Mouse (Mus musculus) brain, adult 2 months (tissue): Measurements from ENCODE around the gene Cabp4.

Source experiments
- DNase-seq: peaks from one replicate; pipeline ENCODE4 v3.0.0; 2011; ENCODE audit warnings: low read depth, low spot score

The Cabp4 gene

DNA sequence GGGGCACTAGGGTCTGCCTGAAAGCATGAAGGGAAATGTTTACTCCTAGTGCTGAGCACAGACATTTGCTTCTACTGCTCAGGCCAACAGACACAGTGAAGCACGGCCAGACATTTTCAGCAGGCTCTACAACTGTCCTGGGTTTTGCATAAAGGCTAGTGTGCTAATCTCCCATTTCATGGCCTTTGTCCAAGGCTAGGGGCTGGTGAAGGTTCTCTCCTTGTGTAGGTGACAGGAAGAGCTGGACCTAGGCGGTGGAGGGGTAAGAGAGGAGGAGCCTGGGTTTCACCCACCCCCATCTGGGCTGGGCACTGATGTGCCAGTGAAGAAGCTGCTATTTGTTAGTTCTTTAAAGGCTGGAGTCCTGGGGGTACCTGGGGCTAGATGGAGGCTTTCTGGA is 20.9 kb upstream of the Cabp4 start:
- DNase-seq = no peak

DNA sequence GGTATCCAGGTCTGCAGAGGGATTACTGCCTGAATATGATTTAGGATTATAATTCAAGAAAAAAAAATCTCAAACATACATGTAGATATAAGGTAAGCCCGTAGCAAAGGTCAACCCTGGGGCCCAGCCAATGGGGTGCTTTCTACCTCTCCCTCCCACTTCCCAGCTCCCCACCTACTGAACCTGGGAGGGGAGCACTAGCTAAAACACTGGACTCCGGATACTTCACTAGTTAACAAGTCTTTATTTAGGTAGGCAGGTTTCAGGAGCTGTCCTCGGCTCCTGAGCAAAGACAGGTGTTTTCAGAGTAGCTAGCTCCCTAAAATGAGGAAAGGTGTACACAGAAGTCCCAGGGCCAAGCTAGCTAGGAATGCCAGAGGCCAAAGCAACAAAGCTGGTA is 20.3 kb upstream of the Cabp4 start:
- DNase-seq = no peak

DNA sequence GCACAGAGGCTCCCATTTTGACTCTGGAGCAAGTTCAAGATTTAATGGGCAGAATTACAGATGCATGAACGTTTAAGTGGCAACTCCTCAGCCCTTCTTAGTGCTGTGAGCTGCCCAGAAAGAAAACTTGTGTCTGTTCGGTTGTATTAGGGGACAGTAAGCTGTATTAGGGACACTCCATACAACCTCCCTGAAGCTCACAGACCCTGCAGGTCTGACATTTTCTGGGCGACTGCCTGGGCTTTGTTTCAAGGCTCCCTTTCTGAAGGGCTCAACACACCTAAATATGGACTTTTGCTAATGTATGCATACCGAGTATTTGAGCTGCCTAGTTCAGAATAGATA is 19.7 kb upstream of the Cabp4 start:
- DNase-seq = no peak

- peak; percentile 99 for DNase-seq
These were observed 19.1 kb upstream of the Cabp4 start, which contains the start of gene Rps6kb2 for GRCm38 (mm10) chr19:4162646-4163542. Gene Rps6kb2, minus strand, starts transcription at chr19:4163354.

GRCm38 (mm10) chr19:4159049-4159448 is 15.2 kb upstream of the Cabp4 start:
- DNase-seq = no peak

GRCm38 (mm10) chr19:4156771-4157170 is 12.9 kb upstream of the Cabp4 start:
- DNase-seq = no peak

- DNase-seq = no peak
These were observed 12.3 kb upstream of the Cabp4 start for GRCm38 (mm10) chr19:4156073-4156579.

- DNase-seq = no peak
These were observed 11.6 kb upstream of the Cabp4 start for GRCm38 (mm10) chr19:4155223-4156072.

DNA sequence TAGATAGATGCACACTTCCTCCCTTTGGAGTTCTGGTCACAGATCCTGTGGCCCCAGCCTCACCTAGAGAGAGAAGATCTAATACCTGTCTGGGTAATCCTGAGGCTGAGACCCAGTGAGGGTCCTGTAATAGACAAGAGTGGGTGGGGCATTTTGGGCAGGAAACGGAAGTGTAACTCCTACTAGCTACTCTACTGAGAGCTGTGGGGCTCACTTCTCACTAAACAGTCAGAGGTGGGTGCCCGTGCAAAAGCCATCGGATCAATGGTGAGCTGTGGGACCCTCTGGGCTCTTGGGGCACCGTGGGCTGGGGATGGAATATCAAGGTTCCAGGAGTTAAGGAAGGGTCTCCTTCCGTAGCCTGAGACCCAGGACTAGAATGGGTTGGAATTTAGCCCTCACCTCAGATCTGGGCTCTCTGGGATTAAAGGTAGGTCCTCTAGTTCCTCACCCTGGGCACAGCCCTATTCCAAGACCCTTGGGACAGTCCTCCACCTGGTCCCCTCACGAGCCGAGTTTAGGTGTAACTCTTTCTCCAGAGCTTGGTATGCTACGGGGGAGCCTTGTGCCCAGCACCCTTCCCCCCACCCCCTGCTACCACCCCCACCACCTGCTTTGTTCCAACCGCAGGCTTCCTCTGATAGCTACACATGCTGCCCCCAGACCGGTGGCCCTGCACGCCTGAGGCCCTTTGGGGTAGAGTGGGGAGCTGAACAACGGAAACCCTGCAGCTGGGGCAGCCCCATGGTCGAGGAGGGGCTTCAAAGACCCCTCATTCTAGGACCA is 10.8 kb upstream of the Cabp4 start:
- DNase-seq = no peak

- peak; percentile 89 for DNase-seq
These were observed 9.4 kb upstream of the Cabp4 start, which contains the start of gene Ptprcap for GRCm38 (mm10) chr19:4153232-4153654. Gene Ptprcap, plus strand, starts transcription at chr19:4153604.

- no peak for DNase-seq
These were observed 8.8 kb upstream of the Cabp4 start for GRCm38 (mm10) chr19:4152445-4153231.

DNA sequence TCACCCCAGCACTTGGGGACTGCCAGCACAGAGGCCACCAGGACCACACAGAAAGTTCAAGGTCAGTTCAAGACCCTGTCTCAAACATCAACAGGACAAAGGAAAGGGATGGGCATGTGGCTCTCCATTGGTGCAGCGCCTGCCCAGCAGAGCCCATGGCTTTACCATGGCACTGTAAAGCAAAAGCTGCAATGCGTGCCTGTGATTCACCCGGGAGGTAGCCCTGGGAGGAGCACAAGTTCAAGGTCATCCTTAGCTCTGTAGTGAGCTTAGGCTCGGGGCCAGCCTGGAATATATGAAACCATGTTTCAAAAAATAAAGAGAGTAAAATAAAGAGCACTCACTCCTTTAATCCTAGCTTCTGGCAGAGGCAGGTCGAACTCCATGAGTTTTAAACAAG is 8.1 kb upstream of the Cabp4 start:
- no peak for DNase-seq

DNA sequence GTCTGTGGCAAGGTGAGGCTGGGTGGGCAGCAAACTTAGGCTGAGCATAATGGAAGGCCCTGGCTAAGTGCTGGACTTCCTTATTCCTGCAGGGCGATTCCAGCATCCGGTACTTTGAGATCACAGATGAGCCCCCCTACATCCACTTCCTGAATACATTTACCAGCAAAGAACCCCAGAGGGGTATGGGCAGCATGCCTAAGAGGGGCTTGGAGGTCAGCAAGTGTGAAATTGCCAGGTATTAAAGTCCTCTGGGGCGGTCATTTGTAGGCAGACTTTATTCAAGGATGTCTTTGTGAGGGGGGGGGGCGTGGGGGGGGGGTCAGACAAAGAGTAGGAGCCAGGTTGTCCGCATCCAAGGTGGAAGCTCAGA is 7.6 kb upstream of the Cabp4 start:
- no peak for DNase-seq

DNA sequence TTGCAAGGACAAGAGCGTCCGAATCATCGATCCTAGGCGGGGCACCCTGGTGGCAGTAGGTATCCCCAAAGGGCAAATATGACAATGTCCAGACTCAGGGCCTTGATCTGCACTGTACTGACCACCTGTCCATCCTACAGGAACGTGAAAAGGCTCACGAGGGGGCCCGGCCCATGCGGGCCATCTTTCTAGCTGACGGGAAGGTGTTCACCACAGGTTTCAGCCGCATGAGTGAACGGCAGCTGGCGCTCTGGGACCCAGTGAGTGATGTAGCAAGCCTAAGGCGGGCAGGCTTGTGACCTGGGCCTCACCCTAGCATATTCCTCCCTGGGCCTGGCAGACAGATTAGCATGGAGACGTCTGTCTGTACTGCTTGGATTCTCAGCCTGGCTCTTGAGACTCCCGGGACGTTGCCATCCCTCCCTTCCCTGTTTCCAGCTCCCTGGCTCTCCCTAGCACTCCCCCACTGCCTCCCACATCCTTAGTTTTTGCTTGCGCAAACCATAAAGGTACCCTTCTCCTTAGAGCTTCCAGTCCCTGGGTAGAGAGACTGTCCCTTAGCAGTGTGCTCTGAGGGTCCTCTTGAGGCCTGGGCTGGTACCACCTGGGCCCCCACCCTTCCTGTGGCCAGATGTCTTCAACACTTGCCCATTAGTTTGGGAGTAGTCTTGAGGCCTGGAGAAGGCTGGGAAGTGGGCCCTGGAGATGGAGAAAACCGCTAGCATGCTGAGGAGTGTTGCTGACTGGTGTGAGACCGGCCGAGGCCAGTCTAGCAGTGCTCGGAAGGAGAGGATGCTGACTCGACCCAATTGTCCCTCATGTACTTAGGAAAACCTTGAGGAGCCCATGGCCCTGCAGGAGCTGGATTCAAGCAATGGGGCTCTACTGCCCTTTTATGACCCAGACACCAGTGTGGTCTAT is 7.0 kb upstream of the Cabp4 start:
- DNase-seq = no peak

DNA sequence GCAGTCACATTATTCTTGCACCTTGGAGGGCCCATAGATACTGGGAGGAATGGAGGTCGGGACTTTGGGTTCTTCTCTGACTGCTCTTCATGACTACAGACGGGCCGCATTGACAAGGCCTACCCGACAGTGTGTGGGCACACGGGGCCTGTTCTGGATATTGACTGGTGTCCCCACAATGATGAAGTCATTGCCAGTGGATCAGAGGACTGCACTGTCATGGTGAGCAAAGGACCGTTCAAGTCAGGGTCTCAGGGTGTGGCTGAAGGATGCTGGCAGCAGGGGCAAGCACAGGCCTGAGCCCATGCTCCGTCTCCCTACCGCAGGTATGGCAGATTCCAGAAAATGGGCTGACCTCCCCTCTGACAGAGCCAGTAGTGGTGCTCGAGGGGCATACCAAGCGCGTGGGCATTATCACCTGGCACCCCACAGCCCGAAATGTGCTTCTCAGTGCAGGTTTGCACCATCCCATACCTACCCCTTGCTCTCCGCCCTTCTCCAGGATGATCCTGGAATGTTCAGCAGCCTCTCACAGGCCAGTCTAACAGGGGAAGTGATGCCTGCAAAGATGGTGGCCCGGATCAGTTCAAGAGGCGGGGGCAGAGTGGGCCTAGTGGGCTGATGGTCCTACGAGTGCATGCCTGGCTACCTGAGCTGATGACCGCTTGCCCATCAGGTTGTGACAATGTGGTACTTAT is 6.1 kb upstream of the Cabp4 start:
- no peak for DNase-seq

DNA sequence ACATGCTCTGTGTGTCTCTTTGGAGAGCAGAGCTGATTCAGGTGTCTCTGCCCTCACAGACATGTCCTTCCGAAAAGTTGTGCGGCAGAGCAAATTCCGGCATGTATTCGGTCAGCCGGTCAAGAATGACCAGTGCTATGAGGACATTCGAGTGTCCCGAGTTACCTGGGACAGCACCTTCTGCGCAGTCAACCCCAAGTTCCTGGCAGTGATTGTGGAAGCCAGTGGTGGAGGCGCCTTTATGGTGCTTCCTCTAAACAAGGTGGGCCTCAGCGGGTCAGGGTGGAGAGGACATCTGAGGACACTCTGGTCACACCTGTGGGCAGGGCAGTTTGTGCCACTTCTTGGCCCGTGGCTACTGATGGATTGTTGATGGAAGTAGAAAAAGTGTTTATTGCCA is 5.5 kb upstream of the Cabp4 start:
- no peak for DNase-seq

DNA sequence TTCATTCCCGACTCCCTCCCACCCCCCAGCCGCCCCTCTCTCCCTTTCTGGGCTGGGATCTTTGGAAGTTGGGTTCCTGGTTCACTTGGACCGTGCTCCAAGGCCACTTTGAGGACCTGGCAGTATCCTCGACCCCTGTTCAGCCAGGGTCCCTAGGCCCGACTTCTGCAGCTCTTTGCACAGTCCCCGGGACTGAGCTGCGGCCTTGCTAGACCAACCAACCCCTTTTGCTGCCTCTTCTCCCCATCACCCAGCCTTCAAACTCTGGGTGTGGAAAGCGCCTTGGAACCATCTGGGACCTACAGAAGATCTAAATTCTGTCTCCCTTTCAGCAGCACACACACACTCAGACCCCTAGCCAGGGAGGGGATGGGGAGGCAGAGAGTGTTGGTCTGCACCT is 5.0 kb upstream of the Cabp4 start:
- no peak for DNase-seq

GRCm38 (mm10) chr19:4148491-4148806 is 4.6 kb upstream of the Cabp4 start, which contains the start of gene Coro1b:
Gene Coro1b, plus strand, starts transcription at chr19:4148619.
- DNase-seq = peak; percentile 96

- DNase-seq = no peak
These were observed 4.1 kb upstream of the Cabp4 start for GRCm38 (mm10) chr19:4147782-4148490.
